Mouse (Mus musculus): Measurements from ENCODE around the gene Acbd6. TPM values are rescaled to one million over a fixed set of nuclear protein-coding genes. Genes with fewer than 3 reads are reported as not detected.

Acbd6 gene
- polyA plus RNA-seq, 1 experiment from 2014 or later, result 92.8 TPM

GRCm38 (mm10) chr1:155533689-155533965 lies 24.3 kb upstream of the Acbd6 start:
- ATAC-seq (ENCODE audit: insufficient number of reproducible peaks, low FRiP score, low TSS enrichment, low read depth), result no peak
- Histone ChIP-seq H3K9me3 (ENCODE audit: control insufficient read depth, low read length) (no peaks in the 10 kb centered on the region), H3K4me2 (ENCODE audit: low read depth, severe bottlenecking) (no peak overlapping the region), H3K27me3 (ENCODE audit: control insufficient read depth, insufficient read depth, low read length) (no peaks in the 10 kb centered on the region), H3K27ac (replicated peaks; ENCODE audit: low read depth, low read length) (no peak overlapping the region), H3K36me3 (ENCODE audit: control insufficient read depth, insufficient read depth, low read length) (no peaks in the 10 kb centered on the region), H3K4me1 (ENCODE audit: control insufficient read depth, insufficient read depth, low read length) (peaks cover 15% of the 10 kb centered on the region), H3K4me3 (ENCODE audit: low read depth, low read length) (no peak overlapping the region), H3K9ac (ENCODE audit: low read length) (no peak overlapping the region)
- WGBS, result 35% methylated on average over 3 of the region's 3 CpGs
- no peak for DNase-seq (ENCODE audit: low spot score)

GRCm38 (mm10) chr1:155537005-155537642 lies 20.8 kb upstream of the Acbd6 start:
- peaks cover 12% of the 10 kb centered on the region for H3K4me1 ChIP-seq (ENCODE audit: control insufficient read depth, insufficient read depth, low read length)
- H3K9me3 ChIP-seq (ENCODE audit: control insufficient read depth, low read length), result no peaks in the 10 kb centered on the region
- no peak overlapping the region for H3K9ac ChIP-seq (ENCODE audit: low read length)
- no peaks in the 10 kb centered on the region for H3K36me3 ChIP-seq (ENCODE audit: control insufficient read depth, insufficient read depth, low read length)
- H3K27me3 ChIP-seq (ENCODE audit: control insufficient read depth, insufficient read depth, low read length), result no peaks in the 10 kb centered on the region
- H3K4me2 ChIP-seq (ENCODE audit: low read depth, severe bottlenecking), result no peak overlapping the region
- peak; percentile 57 for DNase-seq (ENCODE audit: low spot score)
- H3K4me3 ChIP-seq (ENCODE audit: low read depth, low read length), result no peak overlapping the region
- no peak for ATAC-seq (ENCODE audit: insufficient number of reproducible peaks, low FRiP score, low TSS enrichment, low read depth)
- H3K27ac ChIP-seq (replicated peaks; ENCODE audit: low read depth, low read length), result no peak overlapping the region
- WGBS, result 10% methylated on average over 2 of the region's 2 CpGs

GRCm38 (mm10) chr1:155538006-155538405 lies 19.9 kb upstream of the Acbd6 start:
- DNase-seq (ENCODE audit: low spot score), result no peak
- ATAC-seq (ENCODE audit: insufficient number of reproducible peaks, low FRiP score, low TSS enrichment, low read depth), result no peak

GRCm38 (mm10) chr1:155557642-155558011 lies 293 bp upstream of the Acbd6 start:
- 60% methylated on average over 9 of the region's 9 CpGs for WGBS
- Histone ChIP-seq H3K4me2 (ENCODE audit: low read depth, severe bottlenecking) (peak overlapping the region; percentile 80), H3K36me3 (ENCODE audit: control insufficient read depth, insufficient read depth, low read length) (peaks cover 2% of the 10 kb centered on the region; the same call in 1 of the 2 replicates), H3K27ac (replicated peaks; ENCODE audit: low read depth, low read length) (no peak overlapping the region), H3K27me3 (ENCODE audit: control insufficient read depth, insufficient read depth, low read length) (no peaks in the 10 kb centered on the region), H3K4me1 (ENCODE audit: control insufficient read depth, insufficient read depth, low read length) (0 out of 2 replicates have a peak, but pooled peaks cover 6% of the 10 kb centered on the region), H3K4me3 (ENCODE audit: low read depth, low read length) (peak overlapping the region; percentile 98), H3K9me3 (ENCODE audit: control insufficient read depth, low read length) (peaks cover 2% of the 10 kb centered on the region; the same call in 1 of the 2 replicates), H3K9ac (ENCODE audit: low read length) (peak overlapping the region; percentile 92)
- ATAC-seq (ENCODE audit: insufficient number of reproducible peaks, low FRiP score, low TSS enrichment, low read depth) (peak; percentile 36; the same call in 1 of the 2 replicates), DNase-seq (ENCODE audit: low spot score) (no peak)

More at GRCm38 (mm10) chr1:155538006-155538405, 19.9 kb upstream of the Acbd6 start:
- no peaks in the 10 kb centered on the region for H3K27me3 ChIP-seq (ENCODE audit: control insufficient read depth, insufficient read depth, low read length)
- no peak overlapping the region for H3K4me2 ChIP-seq (ENCODE audit: low read depth, severe bottlenecking)
- WGBS, result 66% methylated on average over 7 of the region's 7 CpGs
- H3K36me3 ChIP-seq (ENCODE audit: control insufficient read depth, insufficient read depth, low read length), result no peaks in the 10 kb centered on the region
- no peak overlapping the region for H3K9ac ChIP-seq (ENCODE audit: low read length)
- no peak overlapping the region for H3K27ac ChIP-seq (replicated peaks; ENCODE audit: low read depth, low read length)
- H3K9me3 ChIP-seq (ENCODE audit: control insufficient read depth, low read length), result no peaks in the 10 kb centered on the region
- no peak overlapping the region for H3K4me3 ChIP-seq (ENCODE audit: low read depth, low read length)
- peaks cover 6% of the 10 kb centered on the region for H3K4me1 ChIP-seq (ENCODE audit: control insufficient read depth, insufficient read depth, low read length)

- Histone ChIP-seq H3K4me2 (ENCODE audit: low read depth, severe bottlenecking) (no peak overlapping the region), H3K4me3 (ENCODE audit: low read depth, low read length) (no peak overlapping the region), H3K27me3 (ENCODE audit: control insufficient read depth, insufficient read depth, low read length) (no peaks in the 10 kb centered on the region), H3K4me1 (ENCODE audit: control insufficient read depth, insufficient read depth, low read length) (0 out of 2 replicates have a peak, but pooled peaks cover 6% of the 10 kb centered on the region), H3K9me3 (ENCODE audit: control insufficient read depth, low read length) (no peaks in the 10 kb centered on the region), H3K36me3 (ENCODE audit: control insufficient read depth, insufficient read depth, low read length) (peaks cover 2% of the 10 kb centered on the region; the same call in 1 of the 2 replicates), H3K27ac (replicated peaks; ENCODE audit: low read depth, low read length) (no peak overlapping the region), H3K9ac (ENCODE audit: low read length) (no peak overlapping the region)
- DNase-seq (ENCODE audit: low spot score) (no peak), ATAC-seq (ENCODE audit: insufficient number of reproducible peaks, low FRiP score, low TSS enrichment, low read depth) (no peak)
- 91% methylated on average over 4 of the region's 4 CpGs for WGBS
Observed at GRCm38 (mm10) chr1:155560021-155560420, 2.1 kb downstream of the Acbd6 start.

GRCm38 (mm10) chr1:155560678-155561077 lies 2.8 kb downstream of the Acbd6 start:
- no peaks in the 10 kb centered on the region for H3K9me3 ChIP-seq (ENCODE audit: control insufficient read depth, low read length)
- 0 out of 2 replicates have a peak, but pooled peaks cover 6% of the 10 kb centered on the region for H3K4me1 ChIP-seq (ENCODE audit: control insufficient read depth, insufficient read depth, low read length)
- H3K4me3 ChIP-seq (ENCODE audit: low read depth, low read length), result no peak overlapping the region
- no peak overlapping the region for H3K9ac ChIP-seq (ENCODE audit: low read length)
- ATAC-seq (ENCODE audit: insufficient number of reproducible peaks, low FRiP score, low TSS enrichment, low read depth) (no peak), DNase-seq (ENCODE audit: low spot score) (no peak)
- H3K27ac ChIP-seq (replicated peaks; ENCODE audit: low read depth, low read length), result no peak overlapping the region
- 92% methylated on average over 2 of the region's 2 CpGs for WGBS
- H3K27me3 ChIP-seq (ENCODE audit: control insufficient read depth, insufficient read depth, low read length), result no peaks in the 10 kb centered on the region
- H3K4me2 ChIP-seq (ENCODE audit: low read depth, severe bottlenecking), result no peak overlapping the region
- peaks cover 2% of the 10 kb centered on the region; the same call in 1 of the 2 replicates for H3K36me3 ChIP-seq (ENCODE audit: control insufficient read depth, insufficient read depth, low read length)

GRCm38 (mm10) chr1:155562206-155562605 lies 4.3 kb downstream of the Acbd6 start:
- Histone ChIP-seq H3K4me2 (ENCODE audit: low read depth, severe bottlenecking) (no peak overlapping the region), H3K27me3 (ENCODE audit: control insufficient read depth, insufficient read depth, low read length) (no peaks in the 10 kb centered on the region), H3K4me3 (ENCODE audit: low read depth, low read length) (no peak overlapping the region), H3K9ac (ENCODE audit: low read length) (no peak overlapping the region), H3K27ac (replicated peaks; ENCODE audit: low read depth, low read length) (no peak overlapping the region), H3K36me3 (ENCODE audit: control insufficient read depth, insufficient read depth, low read length) (peaks cover 2% of the 10 kb centered on the region; the same call in 1 of the 2 replicates), H3K4me1 (ENCODE audit: control insufficient read depth, insufficient read depth, low read length) (0 out of 2 replicates have a peak, but pooled peaks cover 6% of the 10 kb centered on the region), H3K9me3 (ENCODE audit: control insufficient read depth, low read length) (no peaks in the 10 kb centered on the region)
- ATAC-seq (ENCODE audit: insufficient number of reproducible peaks, low FRiP score, low TSS enrichment, low read depth) (no peak), DNase-seq (ENCODE audit: low spot score) (no peak)
- WGBS, result 75% methylated on average over 6 of the region's 6 CpGs

GRCm38 (mm10) chr1:155564741-155565140 lies 6.8 kb downstream of the Acbd6 start:
- Histone ChIP-seq H3K27me3 (ENCODE audit: control insufficient read depth, insufficient read depth, low read length) (no peaks in the 10 kb centered on the region), H3K9me3 (ENCODE audit: control insufficient read depth, low read length) (0 out of 2 replicates have a peak, but pooled peaks cover 4% of the 10 kb centered on the region), H3K4me3 (ENCODE audit: low read depth, low read length) (no peak overlapping the region), H3K36me3 (ENCODE audit: control insufficient read depth, insufficient read depth, low read length) (peaks cover 11% of the 10 kb centered on the region), H3K4me1 (ENCODE audit: control insufficient read depth, insufficient read depth, low read length) (0 out of 2 replicates have a peak, but pooled peaks cover 4% of the 10 kb centered on the region), H3K9ac (ENCODE audit: low read length) (no peak overlapping the region), H3K27ac (replicated peaks; ENCODE audit: low read depth, low read length) (no peak overlapping the region), H3K4me2 (ENCODE audit: low read depth, severe bottlenecking) (no peak overlapping the region)
- DNase-seq (ENCODE audit: low spot score) (peak; percentile 72), ATAC-seq (ENCODE audit: insufficient number of reproducible peaks, low FRiP score, low TSS enrichment, low read depth) (no peak)
- 32% methylated on average over 3 of the region's 3 CpGs for WGBS

All from limb, embryonic 11.5 days (tissue).